Mouse (Mus musculus): Measurements from ENCODE around the gene Brd2.
"Not testable (repeated sequence)": the region's sequence is repeated elsewhere in the genome, so short reads cannot be mapped to it uniquely, and the experiment has no call there.

The Brd2 gene

GRCm38 (mm10) chr17:34122188-34122984, at the start of gene Brd2:
TSS of gene Brd2 (minus strand) at chr17:34122634.
- DNase-seq = peak; percentile 98

- DNase-seq = peak; percentile 92
These were observed 48.6 kb upstream of the Brd2 start for GRCm38 (mm10) chr17:34170877-34171498.

DNA sequence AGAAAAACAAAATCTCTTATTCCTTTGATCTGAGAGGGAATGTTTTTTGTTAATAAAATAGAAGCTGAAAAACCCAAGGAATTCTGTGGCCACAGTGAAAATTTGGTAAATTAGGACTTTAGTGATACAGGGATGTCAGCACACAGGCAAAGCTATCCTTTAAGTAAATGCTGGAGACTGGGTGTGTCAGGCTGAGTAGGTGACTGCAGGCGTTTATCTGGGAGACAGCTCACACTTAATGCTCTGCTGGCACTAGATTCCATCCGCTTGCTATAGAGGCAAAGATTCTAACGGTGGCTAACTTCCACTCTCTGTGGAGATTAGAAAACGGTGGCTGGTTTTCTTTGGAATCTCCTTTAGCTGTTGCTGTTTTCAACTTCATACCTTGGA, 48.0 kb upstream of the Brd2 start:
- DNase-seq = no peak

DNA sequence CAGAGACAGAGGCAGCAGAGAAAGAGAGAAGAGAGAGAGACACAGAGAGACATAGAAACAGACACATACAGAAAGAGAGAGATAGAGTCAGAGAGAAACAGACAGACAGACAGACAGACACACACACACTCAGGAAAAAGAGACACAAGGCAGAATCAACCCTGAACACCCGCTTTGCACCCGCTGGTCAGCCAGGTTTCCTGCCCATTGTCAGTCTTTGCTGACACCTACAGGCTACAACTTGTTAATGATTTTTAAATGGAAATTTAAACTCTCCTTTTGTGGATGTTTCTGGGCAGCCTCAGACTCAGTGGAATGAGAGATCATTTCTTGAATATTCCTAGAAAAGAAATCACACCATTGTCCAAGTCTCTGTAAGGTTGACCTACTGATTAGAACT, 46.8 kb upstream of the Brd2 start:
- DNase-seq = peak; percentile 53

DNA sequence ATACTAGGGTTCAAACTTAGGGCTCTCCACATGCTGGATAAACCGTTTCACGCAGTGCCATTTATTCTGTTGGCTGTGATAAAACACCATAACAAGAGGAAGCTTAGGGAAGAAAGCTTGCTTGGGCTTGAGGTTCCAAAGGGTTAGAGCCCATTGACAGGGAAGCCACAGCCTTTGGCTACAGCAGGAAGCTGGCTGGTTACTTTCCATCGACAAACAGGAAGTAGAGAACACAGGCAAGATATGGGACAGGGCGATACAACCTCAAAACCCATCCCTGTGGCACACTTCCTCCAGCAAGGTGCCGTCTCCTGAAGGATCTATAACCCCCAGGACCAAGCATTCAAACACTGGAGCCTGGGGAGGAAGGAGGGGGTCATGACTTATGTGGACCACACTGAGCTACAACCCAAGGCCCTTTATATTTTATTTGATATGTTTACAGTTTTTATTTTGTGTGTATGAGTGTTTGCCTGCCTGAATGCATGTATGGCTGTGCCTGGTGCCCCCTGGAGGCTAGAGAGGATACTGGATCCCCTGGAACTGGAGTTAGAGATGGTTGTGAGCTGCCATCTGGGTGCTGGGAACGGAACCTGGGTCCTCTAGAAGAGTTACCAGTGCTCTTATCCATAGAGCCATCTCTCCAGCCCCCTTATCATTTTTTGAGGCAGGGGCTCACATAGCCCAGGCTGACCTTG, 42.7 kb upstream of the Brd2 start:
- no peak for DNase-seq

GRCm38 (mm10) chr17:34164202-34164895, 41.9 kb upstream of the Brd2 start:
- peak; percentile 41 for DNase-seq

GRCm38 (mm10) chr17:34155534-34155933, 33.1 kb upstream of the Brd2 start:
- no peak for DNase-seq

DNA sequence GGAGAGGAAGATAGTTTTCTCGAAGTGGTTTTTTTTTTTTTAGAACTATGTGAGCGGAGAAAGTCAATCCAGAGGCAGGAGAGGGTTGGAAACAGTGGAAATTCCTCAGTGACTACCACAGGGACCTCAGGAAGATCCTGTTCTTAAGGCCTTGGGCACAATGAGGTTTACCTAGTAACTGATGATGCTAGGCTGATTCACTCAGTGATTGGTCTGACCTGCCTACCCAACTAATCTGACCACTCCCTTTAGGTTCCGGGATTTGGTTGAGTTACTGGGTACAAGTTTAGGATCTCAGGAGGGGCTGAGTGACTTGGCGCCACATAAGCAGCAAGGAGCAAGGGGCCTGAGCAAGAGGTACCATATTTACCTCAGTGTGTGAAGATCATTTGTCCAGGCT, 30.5 kb upstream of the Brd2 start, which contains the start of gene H2-DMb1:
TSS of gene H2-DMb1 (plus strand) at position 150 of the 400 bp plus-strand sequence.
- DNase-seq = peak; percentile 74

- no peak for DNase-seq
These were observed 22.5 kb upstream of the Brd2 start for GRCm38 (mm10) chr17:34144960-34145371.

DNA sequence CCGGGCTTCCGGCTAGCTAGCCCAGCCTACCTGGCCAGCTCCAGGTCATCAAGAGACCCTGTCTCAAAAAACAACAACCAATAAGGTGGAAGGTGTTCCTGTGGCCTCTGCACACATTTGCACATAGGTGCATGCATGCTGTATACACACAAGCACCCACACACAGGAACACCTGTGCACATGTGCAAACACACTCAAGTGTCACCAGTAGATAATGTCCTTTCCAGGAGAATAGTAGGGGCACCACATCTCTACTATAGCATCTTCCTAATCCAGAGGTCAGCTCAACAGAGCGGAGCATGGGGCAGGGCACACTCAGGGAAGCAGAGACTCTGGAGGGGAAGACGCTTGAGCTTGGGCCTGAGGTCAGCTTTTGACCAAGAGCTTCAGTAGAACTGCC, 21.8 kb upstream of the Brd2 start:
- not testable (repeated sequence) for DNase-seq

GRCm38 (mm10) chr17:34143461-34143860, 21.0 kb upstream of the Brd2 start:
- DNase-seq = no peak

GRCm38 (mm10) chr17:34143033-34143432, 20.6 kb upstream of the Brd2 start, which contains the start of gene H2-DMb2:
TSS of gene H2-DMb2 (plus strand) at chr17:34143307.
- DNase-seq = peak; percentile 68

GRCm38 (mm10) chr17:34142456-34143010, 20.1 kb upstream of the Brd2 start:
- DNase-seq = no peak

- DNase-seq = no peak
These were observed 19.0 kb upstream of the Brd2 start for GRCm38 (mm10) chr17:34141448-34141847.

DNA sequence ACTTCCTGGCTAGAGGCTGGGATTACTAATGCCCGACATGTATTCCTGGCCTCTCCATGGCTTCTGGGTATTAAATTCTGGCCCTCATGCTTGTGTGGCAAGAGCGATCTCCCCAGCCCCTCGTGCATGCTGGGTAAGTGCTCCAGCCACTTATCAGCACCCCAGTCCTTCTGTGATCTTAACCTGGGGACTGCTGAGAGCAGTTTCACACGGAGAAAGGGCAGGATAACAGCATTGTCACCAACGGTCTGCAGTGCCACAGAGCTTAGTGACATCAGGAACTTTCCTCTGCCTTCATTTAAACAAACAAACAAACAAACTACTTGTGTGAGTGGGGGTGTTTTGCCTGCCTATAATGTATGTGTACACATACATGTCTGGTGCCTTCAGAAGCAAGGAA, 17.8 kb upstream of the Brd2 start:
- DNase-seq = no peak

DNA sequence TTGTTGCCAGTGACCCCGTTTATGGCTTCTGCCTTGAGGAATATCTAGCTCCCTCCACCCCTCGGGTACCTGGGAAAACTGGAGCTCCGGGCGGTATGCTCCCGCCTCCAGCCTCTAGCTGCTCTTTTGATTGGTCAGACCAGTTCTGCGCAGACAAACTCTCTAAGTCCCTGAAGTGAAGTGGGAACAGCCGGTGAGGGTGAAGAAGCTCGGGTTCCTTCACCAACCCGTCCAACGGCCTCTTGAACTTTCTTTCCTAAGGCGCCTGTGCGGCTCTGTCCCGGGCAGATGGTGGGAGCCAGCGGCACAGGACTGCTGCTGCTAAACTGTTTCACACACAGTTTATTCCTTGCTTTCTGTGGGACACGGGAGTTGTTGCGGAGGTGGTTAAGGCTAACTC, 17.0 kb upstream of the Brd2 start:
- DNase-seq = peak; percentile 52

DNA sequence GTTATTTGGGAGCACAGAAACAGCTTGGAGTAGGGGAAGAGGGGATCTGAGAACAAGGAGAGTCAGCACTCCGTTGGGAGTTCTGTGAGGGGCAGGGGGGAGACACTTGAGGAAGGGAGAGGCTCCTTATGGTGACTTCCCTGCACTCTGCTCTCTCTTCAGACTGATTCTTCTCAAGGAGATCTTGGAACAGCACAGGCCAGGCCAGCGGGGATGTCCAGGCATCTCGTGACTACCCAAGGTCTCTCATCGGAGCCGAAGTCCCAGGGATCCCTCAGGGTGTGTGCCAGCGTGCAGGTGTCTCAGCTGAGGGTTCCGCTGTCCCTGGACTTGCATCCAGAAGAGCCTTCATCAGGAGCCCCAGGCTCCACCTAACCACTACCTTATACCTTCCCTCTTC, 16.2 kb upstream of the Brd2 start:
- no peak for DNase-seq

GRCm38 (mm10) chr17:34137601-34138000, 15.2 kb upstream of the Brd2 start:
- DNase-seq = no peak

DNA sequence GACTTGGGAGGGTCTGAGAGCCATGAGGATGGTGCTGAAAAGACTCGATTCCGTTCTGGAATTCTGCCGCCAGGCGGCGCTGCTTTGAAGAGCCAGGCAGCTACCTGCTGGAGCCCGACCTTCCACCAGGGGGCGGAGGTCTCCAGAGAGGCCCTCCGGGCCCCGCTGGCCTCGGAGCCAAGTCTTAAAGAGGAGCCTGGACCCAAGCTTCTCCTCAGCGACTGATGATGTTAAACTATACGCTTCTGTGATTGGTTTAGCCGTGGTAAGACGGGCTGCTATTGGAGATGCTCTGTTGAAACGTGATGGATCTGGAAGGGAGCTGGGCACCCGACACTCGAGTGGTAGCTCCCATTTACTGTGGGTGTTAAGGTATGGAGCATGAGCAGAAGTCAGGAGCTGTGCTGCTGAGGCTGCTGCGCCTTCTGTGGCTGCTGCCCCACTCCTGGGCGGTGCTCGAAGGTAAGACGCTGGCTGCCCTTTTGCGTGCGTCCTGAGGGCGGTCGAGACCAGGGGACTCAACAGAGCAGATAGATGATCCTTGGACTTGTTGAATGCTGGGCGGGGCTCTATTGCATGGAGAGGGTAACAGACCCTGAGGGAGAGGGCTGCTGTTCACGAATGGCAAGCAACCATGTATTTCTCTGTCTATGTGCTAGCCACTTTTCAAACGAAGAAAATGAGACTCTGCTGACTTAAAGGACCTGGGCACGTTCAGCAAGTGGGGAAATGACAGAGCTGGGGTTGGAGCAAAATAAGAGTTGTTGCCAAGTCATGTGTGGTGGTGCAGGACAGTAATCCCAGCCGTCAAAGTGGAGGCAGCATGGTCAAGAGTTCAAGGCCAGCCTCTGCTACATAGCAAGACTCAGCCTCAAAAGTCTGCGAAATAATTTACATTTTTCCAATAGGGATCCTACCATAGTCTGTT, 13.1 kb upstream of the Brd2 start:
- peak; percentile 100 for DNase-seq

GRCm38 (mm10) chr17:34134451-34134850, 12.0 kb upstream of the Brd2 start:
- no peak for DNase-seq

- peak; percentile 36 for DNase-seq
These were observed 10.9 kb upstream of the Brd2 start for GRCm38 (mm10) chr17:34133289-34133688.

DNA sequence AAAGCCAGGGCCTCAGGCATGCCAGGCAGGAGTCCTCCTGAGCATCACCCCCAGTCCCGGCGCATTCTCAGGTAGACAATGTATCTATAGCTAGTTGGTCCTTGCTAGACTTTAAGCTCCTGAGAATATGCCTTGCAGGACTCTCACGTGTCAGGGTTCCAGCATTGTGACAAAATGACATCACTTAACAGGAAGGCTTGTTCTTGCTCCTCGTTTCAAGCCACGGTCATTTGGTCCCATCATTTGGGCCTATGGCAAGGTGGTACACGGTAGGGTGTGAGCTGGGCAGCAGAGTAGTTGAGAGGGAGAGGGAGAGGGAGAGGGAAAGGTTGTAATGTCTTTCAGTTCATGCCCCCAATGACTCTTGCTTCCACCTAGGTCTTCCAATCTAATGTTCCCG, 9.5 kb upstream of the Brd2 start:
- DNase-seq = no peak

Measured in lung, postnatal 14 days (tissue).